Mouse (Mus musculus) right cerebral cortex, postnatal 14 days (tissue): Measurements from ENCODE around the gene Scn1b.

Source experiments
- DNase-seq: peaks from one replicate; pipeline ENCODE4 v3.0.0; 2022

Scn1b gene

GRCm38 (mm10) chr7:31082831-31083588 lies 43.8 kb downstream of the Scn1b start:
- DNase-seq = peak; percentile 42

GRCm38 (mm10) chr7:31082106-31082505 lies 44.7 kb downstream of the Scn1b start:
- no peak for DNase-seq

GRCm38 (mm10) chr7:31081106-31081505 lies 45.7 kb downstream of the Scn1b start:
- no peak for DNase-seq

GRCm38 (mm10) chr7:31080611-31081010 lies 46.2 kb downstream of the Scn1b start:
- no peak for DNase-seq

GRCm38 (mm10) chr7:31079670-31080069 lies 47.1 kb downstream of the Scn1b start:
- no peak for DNase-seq

GRCm38 (mm10) chr7:31077885-31078445 lies 48.8 kb downstream of the Scn1b start:
- DNase-seq = peak; percentile 56

GRCm38 (mm10) chr7:31077470-31077869 lies 49.3 kb downstream of the Scn1b start:
- DNase-seq = no peak

- no peak for DNase-seq
Measured at GRCm38 (mm10) chr7:31076492-31076891, 50.3 kb downstream of the Scn1b start, which contains the start of gene Fxyd3. Gene Fxyd3, minus strand, starts transcription at chr7:31076704.

GRCm38 (mm10) chr7:31074713-31075069 lies 52.1 kb downstream of the Scn1b start:
- DNase-seq = no peak

GRCm38 (mm10) chr7:31074061-31074712 lies 52.6 kb downstream of the Scn1b start:
- DNase-seq = no peak

- DNase-seq = no peak
Measured at GRCm38 (mm10) chr7:31073546-31073945, 53.3 kb downstream of the Scn1b start.

- no peak for DNase-seq
Measured at GRCm38 (mm10) chr7:31072326-31072725, 54.5 kb downstream of the Scn1b start.

GRCm38 (mm10) chr7:31070324-31070723 lies 56.5 kb downstream of the Scn1b start:
- no peak for DNase-seq

GRCm38 (mm10) chr7:31069491-31069890 lies 57.3 kb downstream of the Scn1b start:
- no peak for DNase-seq

GRCm38 (mm10) chr7:31067836-31068235 lies 59.0 kb downstream of the Scn1b start:
- DNase-seq = peak; percentile 55
